Mouse (Mus musculus) cerebellum, postnatal 4 days (tissue): ENCODE measurements around the gene Adamts17.

Experiments
- DNase-seq, 2 experiments: peaks; one replicate each; pipeline ENCODE4 v3.0.0; 2022; ENCODE audit warnings: low spot score in 2 of 2, mixed read lengths in 1 of 2

The Adamts17 gene

DNA sequence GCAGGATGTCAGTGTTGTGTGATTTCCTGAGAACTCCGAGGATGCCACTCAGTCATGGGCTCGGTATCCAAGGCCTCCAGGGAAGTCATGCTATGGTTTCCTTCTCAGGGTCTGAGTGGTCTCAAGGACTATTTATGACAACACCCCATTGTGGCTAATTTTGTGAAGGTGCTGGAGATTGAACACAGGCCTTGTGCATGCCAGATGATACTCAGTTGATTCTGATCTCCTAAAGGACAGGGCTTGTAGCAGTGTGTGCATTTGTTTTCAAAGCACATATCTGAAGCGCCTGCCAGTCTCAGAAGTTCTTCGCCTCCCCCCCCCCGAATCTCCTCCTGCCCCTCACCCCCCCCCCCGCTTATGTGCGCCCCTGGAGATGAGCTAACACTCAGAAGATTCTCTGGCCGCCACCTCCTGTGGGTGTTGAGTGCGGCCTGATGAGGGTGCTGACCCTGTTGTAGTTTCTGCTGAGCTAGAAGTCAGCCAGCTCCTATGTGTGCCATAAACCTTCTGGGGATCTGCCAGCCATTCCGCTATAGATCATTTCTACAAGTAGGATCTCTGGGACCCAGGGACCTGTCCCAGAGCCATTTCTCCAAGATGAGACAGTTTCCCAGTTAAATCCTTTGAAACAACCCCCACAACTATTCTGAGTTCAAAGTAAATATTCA, 232.6 kb downstream of the Adamts17 start:
- DNase-seq: no peak

DNA sequence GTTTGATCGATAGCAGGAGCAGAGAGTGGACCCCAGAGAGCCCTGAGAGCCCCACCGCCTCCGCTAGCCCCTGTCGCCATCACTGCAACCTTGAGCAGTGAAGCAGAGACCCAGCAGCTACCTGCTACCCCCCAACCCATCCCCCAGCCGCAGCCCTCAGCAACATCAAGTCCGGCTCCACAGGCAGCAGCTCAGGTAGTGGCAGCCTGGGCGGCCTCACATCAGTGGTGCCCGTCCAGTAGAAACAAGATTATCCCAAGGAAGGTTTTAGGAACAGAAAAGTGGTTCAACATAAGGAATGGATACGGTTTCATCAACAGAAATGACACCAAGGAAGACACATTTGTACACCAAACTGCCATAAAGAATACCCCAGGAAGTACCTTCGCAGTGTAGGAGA, 243.2 kb downstream of the Adamts17 start:
- peak in 1 of 2 experiments; percentile 15 for DNase-seq

DNA sequence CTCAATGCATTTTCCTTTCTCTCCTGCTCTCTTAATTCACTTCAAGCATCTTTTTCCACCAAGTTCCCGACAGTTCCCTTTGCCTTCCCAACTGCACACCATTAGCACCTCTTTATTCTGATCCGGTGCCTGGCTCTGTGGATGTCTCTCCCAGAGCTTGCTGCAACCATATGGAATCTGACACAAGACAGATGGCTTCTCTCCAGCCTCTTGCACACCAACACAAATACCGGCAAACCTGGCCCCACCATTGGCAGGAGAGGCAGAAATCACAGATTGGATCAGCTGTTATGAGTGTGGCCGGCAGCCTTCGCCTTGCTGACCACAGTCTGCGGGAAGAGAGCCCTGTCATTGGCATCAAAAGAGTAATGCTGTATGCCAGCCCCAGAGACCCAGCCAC, 248.2 kb downstream of the Adamts17 start:
- DNase-seq: peak; percentile 18 to 48

DNA sequence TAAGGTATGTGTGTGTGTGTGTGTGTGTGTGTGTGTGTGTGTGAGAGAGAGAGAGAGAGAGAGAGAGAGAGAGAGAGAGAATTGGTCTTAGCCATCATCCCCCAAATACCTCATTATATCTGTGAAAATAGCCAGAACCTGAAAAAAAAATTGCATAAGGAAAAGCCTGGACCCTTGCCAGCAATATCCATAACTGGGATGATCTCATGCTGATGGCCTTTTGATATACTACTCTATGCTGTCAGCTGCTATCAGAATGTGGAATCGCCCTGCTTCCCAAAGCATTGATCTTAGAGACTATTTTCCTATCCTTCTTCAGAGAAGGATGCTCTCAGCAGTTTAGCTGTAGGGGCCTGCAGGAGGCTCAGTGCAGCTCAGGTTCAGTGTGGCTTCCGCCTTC, 257.6 kb downstream of the Adamts17 start:
- DNase-seq: no peak

DNA sequence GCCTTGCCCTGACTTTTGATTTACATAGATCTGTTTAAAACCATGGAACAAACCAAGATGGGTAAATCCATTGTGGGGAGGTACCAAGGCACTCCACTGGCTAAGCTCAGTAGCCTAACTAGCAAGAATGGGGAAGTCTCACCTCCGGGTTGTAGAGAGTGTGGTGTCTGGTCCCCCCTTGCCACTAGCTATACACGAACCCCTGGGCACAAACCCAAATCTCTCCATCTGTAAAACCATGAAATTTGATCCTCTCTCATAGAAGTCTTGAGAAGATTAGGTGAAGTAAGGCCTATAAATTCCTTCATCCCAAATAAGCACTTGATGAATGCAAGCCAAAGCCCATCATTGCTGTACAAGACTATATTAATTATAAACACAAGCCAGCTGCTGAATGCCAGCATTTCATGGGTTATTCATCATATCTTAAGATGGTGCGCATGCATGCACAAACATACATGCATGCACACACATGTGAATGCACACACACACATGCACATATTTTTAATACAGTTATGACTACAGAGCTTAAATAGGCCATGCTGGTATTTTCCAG, 262.0 kb downstream of the Adamts17 start:
- no peak for DNase-seq

DNA sequence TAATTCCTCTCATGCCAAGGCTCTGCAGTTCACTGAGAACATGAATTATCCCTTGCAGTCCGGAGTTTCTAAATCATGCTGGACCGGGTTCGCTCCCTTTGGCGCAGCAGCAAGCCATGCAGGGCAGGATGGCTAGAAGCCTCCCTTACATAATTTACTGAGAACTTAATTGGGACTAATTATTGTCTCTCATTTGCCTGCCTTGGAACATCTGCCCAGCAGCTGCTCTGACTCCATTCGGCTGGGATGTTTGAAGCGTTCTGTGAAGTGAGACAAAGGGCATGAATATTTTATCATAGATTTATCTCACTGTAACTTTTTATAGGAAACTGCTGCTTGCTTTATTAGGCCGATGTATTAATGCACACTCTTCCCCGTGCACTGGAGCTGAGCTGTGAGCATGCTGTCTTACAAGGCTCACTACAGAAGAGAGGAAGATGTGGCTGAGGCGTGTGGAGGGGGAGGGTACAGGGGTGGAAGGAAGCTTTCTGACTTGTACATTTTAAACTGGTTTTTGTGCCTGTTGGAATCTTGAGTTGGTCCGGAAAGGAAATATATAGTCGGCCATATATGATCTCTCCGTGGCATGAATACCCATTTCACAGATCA, 271.1 kb downstream of the Adamts17 start:
- DNase-seq: no peak

DNA sequence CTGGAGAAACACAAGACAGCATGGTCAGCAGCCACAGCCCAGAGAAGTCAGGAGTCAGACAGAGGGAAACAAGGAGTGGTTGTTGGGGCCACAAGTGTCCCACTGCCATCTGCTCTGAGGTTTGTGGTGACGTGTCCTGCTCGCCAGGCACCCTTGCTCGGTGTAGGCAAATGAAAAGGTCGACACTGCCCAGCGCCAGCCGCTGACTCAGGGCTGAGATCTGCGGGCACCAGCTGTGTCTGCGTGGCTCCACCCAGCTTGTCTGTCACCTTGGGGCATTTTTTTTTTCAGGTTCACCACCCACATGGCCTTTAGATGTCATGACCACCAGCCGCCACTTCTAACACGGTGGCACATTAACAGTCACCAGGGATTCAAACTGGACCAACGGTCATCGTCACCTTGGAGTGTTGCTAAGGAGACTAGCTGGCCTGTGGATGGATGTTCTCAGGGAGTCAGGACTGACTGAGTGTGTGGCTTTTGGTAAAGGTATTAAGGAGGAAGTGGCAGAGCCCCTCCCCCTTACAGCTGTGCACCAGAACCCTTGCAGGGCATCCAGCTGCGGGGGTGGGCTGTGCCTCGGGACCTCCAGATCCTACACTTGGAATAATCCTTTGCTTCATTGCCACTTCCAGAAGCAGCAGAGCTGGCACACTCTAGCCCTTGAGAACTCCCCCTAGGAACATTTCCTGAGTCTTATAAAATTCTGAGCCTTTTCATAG, 273.1 kb downstream of the Adamts17 start:
- no peak for DNase-seq

DNA sequence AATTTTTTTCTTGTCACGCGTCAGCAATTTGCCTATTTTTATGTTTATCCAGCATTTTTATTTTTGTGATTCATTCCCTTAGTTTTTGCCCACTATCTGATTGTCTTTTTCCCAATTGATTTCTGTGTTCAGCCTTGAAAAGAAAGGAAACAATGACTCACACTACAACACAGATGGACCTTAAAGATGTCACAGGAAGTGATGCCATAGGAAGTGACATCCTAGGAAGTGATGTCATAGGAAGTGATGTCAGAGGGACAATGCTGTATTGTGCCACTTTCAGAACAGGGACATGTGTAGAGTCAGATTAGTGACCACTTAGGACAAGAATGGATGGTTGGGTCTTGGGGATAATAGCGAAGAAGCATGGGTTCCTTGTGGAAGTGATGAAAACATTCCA, 274.5 kb downstream of the Adamts17 start:
- no peak for DNase-seq

DNA sequence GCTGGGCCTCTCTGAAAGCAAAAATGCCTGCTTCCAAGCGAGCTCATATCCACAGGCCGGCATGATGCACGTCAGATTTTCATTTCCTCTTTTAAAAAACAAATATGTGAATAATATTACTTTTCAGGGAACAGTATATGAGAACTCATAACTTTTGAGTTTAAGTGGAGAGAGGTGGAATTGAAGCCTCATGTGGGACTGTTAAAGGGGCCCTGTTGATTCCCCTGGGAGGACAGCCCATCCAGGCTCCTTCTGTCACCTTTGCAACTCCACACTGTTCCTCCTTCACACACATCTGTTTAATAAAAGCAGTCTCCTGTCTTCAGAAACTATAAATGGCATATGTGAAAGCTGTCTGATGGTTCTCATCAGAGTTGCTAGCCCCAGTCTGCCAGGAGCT, 275.5 kb downstream of the Adamts17 start:
- DNase-seq: no peak

DNA sequence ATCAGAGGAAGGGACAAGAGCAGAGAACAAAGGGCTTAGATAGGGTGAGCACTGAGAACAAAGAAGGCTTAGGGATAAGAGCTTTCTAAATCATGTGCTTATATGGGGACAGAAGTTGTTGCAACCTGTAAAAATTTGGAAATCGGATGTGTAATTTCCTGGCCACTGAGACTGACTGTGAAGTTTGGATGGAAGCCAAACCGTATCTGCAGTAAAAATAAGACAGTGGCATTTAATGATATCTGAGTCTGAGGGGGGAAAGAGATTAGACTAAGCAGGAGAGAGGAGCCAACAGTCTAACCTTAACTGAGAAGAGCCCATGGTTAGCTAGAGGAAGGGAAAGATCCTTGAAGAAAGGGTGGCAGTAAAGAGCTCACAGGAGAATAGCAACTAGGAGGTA, 295.6 kb downstream of the Adamts17 start:
- DNase-seq: no peak

DNA sequence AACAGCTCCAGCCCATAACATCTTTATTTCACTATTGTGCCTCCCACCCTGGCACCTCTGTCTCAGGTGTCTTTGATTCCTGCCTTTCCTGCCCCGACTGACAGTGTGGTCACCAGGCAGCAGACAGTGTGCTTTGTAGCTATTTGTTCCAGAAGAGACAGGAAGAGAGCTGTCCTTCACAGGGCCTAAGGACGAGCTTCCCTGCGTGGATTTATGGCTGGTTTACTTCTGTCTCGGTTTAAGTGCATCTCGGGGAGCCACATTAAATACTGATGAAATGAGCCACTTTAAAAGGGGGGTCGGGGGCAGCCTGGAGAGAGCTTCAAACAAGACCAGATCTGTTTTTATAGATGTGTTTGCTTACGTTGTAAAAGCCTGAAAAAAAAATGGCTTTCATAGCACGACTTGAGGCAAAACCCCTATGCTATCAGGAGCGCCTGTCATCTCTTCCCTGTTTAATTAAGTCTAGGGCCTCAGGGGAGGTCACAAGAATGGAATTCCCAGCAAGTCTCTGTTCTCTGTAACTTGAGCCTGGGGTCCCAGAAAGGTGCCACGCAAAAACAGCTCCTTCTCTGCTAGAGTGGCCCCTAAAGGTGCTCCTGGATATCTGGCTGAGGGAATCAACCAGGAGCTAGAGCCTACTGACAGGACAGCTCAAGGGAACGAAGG, 302.9 kb downstream of the Adamts17 start:
- no peak for DNase-seq

DNA sequence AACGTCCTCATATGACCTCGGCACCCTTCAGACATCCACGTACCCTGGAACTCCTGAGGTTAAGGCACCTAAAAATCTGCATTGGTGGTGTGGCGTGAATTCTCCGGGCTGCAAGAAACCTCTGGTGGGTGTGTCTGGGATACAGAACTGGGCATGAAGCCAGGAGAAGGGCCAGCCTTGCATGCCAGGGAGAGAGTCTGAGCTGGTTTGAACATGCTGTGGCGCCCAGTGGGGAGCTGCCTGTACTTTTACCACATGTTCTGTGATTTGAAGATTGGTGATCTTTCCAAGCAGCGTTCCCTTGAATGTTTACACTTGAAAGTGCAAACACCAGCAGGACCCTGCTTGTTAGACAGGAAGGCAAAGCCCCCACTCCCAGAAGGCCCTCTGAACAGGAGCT, 306.2 kb downstream of the Adamts17 start:
- DNase-seq: no peak

DNA sequence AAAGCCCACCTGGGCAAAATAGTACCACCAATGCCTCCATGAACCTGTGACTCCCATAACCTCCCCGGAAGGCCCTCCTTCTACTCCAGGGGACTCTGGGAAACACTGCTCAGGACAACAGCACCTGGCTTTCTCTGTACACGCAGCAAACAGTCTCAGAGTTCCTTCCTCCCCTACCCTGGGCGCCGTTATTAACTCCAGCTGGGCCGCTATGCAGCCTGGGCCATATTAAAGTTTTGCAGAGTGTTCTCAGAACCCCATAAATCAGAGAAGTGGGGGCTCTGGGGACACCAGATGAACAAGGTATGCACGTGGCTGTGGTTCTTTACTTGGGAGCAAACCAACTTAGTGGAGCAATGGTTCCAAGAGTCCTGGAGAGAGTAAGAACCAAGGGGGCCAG, 306.6 kb downstream of the Adamts17 start:
- DNase-seq: no peak

DNA sequence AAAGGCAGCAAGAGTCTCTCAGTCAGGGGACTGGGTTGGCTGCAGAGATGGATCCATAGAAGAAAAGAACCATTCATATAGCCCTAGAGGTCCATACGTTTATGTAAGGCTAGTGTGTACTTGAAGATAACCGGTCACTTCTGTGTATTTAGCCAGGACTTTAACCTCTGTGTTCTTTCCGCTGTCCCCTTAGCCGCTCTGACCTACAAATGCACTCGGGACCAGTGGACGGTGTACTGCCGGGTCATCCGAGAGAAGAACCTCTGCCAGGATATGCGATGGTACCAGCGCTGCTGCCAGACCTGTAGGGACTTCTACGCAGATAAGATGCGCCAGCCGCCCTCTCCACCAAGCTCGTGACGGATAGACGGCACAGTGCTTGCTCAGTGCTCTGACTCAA, 310.2 kb downstream of the Adamts17 start:
- no peak for DNase-seq

DNA sequence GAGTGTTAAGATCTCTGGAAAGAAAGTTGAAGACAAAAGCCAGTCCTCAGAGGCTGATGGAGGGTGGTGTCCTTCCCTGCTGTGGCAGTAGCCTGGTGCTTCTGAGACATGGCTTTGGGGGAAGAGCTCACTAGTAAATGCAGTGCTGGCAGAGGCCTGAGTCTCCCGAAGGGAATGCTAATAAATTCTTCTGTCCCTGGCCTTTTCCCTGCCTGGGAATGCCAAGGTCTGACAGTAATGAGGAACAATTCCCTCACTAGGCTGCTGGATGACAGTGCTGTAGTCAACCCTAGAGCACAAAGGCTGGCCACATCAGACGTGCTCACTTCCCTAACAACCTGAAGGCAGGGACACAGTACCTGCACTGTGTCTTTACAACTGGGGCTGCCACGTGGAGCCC, 313.1 kb downstream of the Adamts17 start:
- no peak for DNase-seq

DNA sequence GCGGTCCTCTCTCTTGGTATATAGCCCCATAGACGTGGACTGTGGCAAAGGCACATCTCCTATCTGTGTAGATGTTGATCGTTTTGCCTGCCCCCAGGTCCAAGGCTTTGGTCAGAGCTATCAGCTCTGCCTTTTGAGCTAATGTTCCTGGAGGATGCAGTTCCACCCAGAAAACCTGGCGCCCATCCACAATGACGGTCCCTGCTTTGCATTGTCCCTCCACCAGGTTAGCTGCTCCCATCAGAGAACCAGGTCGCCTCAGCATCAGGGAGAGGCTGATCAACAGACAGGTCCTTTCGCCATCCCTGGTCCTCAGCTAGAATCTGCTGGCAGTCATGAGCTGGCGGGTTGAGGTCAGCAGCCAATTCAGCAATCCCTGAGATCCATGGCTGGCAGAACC, 322.6 kb downstream of the Adamts17 start:
- DNase-seq: no peak

DNA sequence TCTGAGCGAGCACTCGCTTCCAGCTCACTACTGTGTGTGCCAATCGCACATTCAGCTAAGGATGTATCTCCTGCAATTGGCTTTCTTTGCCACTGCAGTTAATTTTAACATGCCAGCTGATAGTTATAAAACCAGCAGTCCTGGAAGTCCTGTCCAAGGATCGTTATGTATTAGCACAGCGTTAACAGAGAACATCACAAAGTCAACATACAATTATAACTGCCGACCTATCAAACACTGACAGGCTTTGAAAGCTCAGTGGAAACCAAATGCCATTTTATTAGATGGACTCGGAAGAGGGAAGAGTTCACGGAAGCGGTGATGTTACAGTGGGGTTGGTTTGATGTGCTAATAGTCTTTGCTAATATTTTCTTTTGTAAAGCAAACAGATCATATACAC, 328.8 kb downstream of the Adamts17 start:
- DNase-seq: no peak

DNA sequence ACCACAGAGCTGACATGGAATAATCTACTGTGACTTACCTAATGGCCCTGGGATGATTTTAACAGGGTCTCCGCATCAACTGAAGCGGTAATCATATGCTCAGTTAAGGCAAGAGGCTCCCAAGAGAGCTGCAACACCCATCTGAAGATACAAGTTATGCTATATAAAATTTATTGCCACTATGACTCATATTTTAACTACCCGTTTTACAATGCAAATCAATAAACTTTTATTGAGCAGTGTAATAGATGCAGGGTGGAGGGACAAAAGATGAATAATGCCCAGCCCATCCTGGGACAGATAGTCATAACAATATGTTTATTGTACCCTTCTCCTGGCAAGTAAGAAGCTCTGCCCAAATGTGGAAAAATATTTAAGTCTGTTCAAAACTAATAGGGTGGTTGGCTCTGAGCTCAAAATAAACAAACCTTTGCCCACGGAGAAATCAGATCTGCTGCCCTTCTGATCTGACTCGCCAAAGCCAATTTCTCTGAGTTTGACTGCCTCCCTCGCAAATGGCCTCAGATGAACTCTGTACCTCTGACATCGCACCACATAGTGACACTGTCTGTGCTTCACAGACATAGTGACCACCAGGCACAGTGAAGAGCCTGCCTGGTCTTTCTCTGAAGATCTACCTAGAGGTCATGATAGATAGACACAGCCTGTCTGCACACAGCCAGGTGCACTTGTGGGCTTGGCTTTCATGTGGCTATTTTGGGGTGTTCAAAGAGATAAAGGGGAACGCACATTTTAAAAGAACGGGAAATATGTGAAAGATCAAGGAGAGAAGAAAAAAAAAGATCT, 329.4 kb downstream of the Adamts17 start:
- no peak for DNase-seq

DNA sequence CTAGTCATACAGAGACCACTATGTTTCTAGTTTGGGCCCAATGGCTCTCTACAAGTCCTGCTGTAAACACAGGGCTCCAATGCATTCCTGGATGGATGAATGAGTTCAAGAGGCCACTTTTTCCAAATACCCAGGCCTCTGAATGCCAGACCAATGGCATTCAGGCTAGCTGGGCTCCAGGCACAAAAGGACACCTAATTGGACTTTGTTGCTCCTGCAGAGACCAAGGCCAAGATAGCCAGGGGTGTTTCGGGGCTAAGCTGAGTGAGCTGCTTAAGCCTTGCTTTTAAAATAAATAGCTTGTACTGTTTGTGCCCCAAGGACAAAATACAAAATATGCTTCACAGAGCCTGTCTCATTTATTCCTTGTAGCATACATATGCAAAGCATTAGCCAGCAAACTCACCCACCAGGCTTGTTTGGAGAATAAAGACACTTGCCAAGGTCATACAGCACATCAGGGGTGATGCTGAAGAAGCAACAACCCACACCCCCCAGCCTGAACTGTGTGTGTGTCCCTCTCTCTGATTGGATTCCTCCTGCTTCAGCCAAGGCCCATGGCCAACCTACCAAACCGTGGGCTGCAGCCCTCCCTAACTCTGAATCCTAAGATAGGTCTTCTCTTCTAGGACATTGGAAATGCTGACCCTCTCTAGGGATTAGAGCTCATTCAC, 334.1 kb downstream of the Adamts17 start:
- no peak for DNase-seq

DNA sequence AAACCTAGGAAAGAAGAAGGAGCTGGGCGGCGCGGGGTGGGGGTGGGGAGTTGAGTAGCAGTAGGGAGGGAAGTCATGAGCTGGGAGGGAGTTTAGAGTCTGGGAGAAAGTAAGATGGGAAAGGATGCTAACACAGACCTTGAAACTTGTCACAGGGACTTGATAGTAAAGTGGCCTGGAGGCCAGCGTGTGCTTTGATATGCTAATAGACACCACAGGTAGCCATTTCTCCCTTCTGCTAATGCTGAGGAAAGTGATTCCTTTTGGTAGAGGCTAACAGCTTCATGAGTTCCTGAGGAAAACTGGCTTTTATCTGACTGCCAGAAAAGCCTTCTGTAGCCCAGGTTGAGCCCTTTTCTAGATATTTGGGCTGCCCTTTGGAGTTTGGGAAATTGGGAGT, 344.3 kb downstream of the Adamts17 start:
- DNase-seq: no peak

DNA sequence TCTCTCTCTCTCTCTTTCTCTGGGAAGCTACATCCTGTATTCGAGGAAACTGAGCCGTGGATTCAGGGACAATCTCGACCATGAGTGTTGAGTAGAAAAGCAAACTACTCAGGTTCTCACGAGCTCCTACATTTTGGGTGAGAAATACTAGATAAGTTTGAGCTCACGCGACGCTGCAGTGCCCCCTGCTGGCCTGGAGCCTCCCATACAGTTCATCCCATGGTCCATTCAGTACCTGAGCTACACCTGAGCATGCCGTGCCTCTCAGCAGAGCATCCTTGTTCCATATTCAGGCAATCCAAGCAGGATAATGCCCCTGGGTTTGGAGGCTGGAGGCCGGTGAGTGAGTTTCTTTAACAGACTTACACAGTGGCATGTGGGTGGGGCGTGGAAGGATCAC, 359.9 kb downstream of the Adamts17 start:
- DNase-seq: peak; percentile 32 to 62
